Mouse (Mus musculus) hematopoietic multipotent progenitor cell, adult 10-12 weeks (in vitro differentiated cells): Measurements from ENCODE around the gene Rbmxl1. TPM values are rescaled to one million over a fixed set of nuclear protein-coding genes. Genes with fewer than 3 reads are reported as not detected.

Experiments used
- polyA plus RNA-seq: library from polyadenylated mRNA; stranded (reverse); fragments of >175 nt; gene quantifications from 2 replicates; pipeline ENCODE4 v1.2.3, GENCODE M21; 2012; ENCODE audit warnings: low replicate concordance

Gene Rbmxl1
- polyA plus RNA-seq: 27.7 and 70.8 TPM in 2 replicates

DNA sequence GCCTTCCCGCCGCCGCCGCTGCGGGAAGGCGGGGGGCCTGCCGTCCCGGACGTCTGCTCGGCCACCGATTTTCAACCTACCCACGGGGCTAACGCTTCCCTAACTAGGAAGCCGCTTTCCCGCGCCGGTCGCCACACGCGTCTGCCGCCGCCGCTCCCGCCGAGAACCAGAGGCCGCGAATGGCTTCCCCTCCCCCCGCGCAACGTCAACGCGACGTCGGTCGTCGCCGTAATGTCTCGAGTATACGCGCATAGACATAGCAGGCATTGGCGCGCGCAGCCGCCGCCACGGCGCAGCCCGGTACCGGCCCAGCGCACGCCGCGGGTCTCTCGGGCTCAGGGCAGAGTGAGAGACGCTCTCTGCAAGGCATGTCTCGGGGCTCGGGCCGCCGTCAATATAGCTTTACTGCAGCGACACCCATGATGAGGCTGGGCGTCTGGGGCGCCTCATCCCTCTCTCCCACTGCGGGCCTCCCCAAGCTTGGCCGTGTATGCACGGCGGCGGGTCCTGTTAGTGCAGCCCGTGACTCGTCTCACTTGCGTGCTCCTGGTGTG lies at the start of gene Rbmxl1:
Gene Rbmxl1, minus strand, starts transcription at position 180 of the 554 bp plus-strand sequence.

GRCm38 (mm10) chr8:78509273-78510031 lies 754 bp upstream of the Rbmxl1 start, which contains the start of gene Slc10a7:
Gene Slc10a7, plus strand, starts transcription at chr8:78509346.

Other genes starting within 250 kb of the Rbmxl1 start
- 0.04 TPM in 1 of 2 replicates, not detected in the other for gene Pou4f2, start 72.3 kb downstream of the Rbmxl1 start, polyA plus RNA-seq
- 2.4 and 8.3 TPM in 2 replicates for gene Slc10a7, start 448 bp upstream of the Rbmxl1 start, polyA plus RNA-seq